Mouse (Mus musculus): Measurements from ENCODE around the gene Mageb4. TPM values are rescaled to one million over a fixed set of nuclear protein-coding genes. Genes with fewer than 3 reads are reported as not detected.
A peak's percentile ranks its signal among the peaks of the same experiment; 100 is the strongest.
"Not testable (repeated sequence)": the region's sequence is repeated elsewhere in the genome, so short reads cannot be mapped to it uniquely, and the experiment has no call there.

Gene Mageb4
- not detected in 2 replicates for polyA plus RNA-seq (2015; fragmentation: Nextera tagmentation; extraction: Ambion mirVana)

DNA sequence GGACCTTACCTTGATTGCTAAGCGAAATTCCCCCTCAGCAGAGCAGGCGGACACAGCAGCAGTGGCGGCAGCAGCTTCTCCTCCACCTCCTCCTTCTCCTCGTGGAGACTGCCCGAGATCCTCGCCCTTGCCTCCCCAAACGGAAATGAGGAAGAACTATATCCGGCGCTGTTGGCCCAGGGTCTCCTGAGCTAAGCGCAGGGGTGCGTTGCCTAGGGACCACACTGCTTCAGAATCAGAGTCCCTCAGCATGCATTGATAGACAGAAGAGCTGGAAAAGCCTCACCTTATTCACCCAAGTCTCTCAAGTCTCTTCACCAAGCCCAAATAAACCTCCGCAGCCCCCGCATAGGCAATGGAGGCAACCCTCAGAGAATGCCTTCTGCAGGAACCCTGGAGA is at the start of gene Mageb4:
Mageb4 (minus strand) TSS at position 101 of the 400 bp plus-strand sequence.
- not testable (repeated sequence) for H3K36me3 ChIP-seq; H3K4me3 ChIP-seq; H3K27ac ChIP-seq (replicated peaks); H3K4me2 ChIP-seq (replicated peaks); H3K4me1 ChIP-seq; H3K27me3 ChIP-seq; H3K9me3 ChIP-seq; H3K9ac ChIP-seq (replicated peaks); ATAC-seq (replicated peaks)
- WGBS, result no CpG with 5 or more reads among the region's 13 CpGs

DNA sequence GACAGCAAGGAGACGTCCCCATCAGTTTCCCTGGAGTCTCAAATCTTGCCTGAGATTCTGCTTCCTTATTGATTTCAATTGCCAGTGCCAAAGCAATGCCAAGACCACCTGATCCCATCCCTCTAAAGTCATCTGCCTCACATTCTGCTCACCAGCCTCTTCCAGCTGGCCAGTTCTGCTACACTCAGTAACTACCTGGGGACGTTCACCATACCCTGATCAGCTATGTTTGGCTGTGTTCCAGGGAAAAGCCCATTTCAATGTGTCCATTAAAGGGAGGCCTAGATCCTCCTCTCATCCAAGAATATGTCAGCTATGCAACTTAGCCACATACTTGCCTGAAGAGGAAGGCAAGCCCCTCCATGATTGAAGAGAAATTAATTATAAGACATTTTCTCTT is 20.3 kb downstream of the Mageb4 start:
- H3K4me2 ChIP-seq (replicated peaks); H3K36me3 ChIP-seq; H3K27ac ChIP-seq (replicated peaks); H3K9me3 ChIP-seq; H3K4me1 ChIP-seq; H3K4me3 ChIP-seq; H3K27me3 ChIP-seq; H3K9ac ChIP-seq (replicated peaks): not testable (repeated sequence)
- ATAC-seq (replicated peaks), result peak; percentile 51; the same call in 1 of the 2 replicates
- 8% methylated on average over 1 of the region's 2 CpGs for whole genome bisulfite sequencing

DNA sequence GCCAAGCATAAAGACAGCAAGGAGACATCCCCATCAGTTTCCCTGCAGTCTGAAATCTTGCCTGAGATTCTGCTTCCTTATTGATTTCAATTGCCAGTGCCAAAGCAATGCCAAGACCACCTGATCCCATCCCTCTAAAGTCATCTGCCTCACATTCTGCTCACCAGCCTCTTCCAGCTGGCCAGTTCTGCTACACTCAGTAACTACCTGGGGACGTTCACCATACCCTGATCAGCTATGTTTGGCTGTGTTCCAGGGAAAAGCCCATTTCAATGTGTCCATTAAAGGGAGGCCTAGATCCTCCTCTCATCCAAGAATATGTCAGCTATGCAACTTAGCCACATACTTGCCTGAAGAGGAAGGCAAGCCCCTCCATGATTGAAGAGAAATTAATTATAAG is 58.9 kb downstream of the Mageb4 start:
- H3K9ac ChIP-seq (replicated peaks); H3K27ac ChIP-seq (replicated peaks); H3K4me3 ChIP-seq; H3K4me2 ChIP-seq (replicated peaks); H3K4me1 ChIP-seq; H3K27me3 ChIP-seq; H3K9me3 ChIP-seq; H3K36me3 ChIP-seq: not testable (repeated sequence)
- WGBS, result no CpG with 5 or more reads among the region's 1 CpGs
- peak; percentile 70 for ATAC-seq (replicated peaks)

DNA sequence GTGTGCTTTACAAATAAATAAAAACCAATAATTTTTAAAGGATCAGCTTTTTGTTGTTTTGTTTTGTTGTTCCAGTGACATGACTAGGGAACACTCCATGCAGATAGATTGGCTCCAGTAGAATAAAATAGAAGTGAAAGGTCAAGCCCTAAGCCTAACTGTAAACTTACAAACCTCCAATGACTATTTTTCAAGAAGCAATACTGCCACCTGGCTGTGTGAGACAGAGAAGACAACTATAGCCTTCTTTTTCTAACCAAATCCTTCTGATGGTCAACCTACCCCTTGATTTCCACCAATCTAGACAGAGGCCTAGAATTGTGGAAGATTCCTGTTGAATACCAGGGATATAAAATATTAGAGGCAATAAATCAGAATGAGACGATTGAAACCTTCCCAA is 67.6 kb downstream of the Mageb4 start:
- Histone ChIP-seq H3K9me3 (no peaks in the 10 kb centered on the region), H3K36me3 (no peaks in the 10 kb centered on the region), H3K4me1 (no peaks in the 10 kb centered on the region), H3K27ac (replicated peaks) (no peak overlapping the region), H3K4me3 (no peak overlapping the region), H3K27me3 (no peaks in the 10 kb centered on the region), H3K9ac (replicated peaks) (no peak overlapping the region), H3K4me2 (replicated peaks) (no peak overlapping the region)
- 83% methylated on average over 1 of the region's 1 CpGs for WGBS
- ATAC-seq (replicated peaks), result no peak

Other genes with a start within 250 kb of the Mageb4 start
- gene Nr0b1, start 113.3 kb downstream of the Mageb4 start, polyA plus RNA-seq (2015; fragmentation: Nextera tagmentation; extraction: Ambion mirVana), result 1.0 and 1.4 TPM in 2 replicates

Measured in forebrain, embryonic 15.5 days (tissue).